Mouse (Mus musculus): Measurements from ENCODE around the gene Gm14151. TPM values are rescaled to one million over a fixed set of nuclear protein-coding genes. Genes with fewer than 3 reads are reported as not detected.

Gm14151 gene
- polyA plus RNA-seq, 1 experiment from 2014 or later = not detected

DNA sequence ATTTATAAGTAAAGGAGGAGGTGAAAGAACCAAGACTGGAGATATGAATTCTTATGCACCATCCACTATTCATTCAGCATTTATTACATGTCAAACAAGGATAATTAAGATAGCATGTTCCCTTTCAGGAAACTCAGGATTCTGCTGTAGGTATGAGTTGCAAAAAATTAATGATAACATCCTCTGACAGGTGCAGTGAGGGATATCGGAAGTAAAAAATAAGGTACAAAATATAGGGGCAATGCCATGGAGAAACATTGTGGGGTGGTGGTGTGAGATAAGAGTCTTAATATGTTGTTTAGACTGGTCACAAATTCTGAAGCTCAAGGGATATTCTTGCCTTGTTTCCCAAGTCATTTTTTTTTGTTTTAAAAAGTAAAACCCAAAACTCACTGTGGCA, 54.9 kb downstream of the Gm14151 start:
- H3K4me2 ChIP-seq (replicated peaks; ENCODE audit: low read depth, low read length) = 0 out of 2 replicates have a peak overlapping the region, but pooled peaks have one; percentile 64
- no peaks in the 10 kb centered on the region for H3K27me3 ChIP-seq (ENCODE audit: control insufficient read depth, insufficient read depth, low read length)
- H3K36me3 ChIP-seq (ENCODE audit: control insufficient read depth, insufficient read depth, low read length) = no peaks in the 10 kb centered on the region
- WGBS = 100% methylated on average over 1 of the region's 1 CpGs
- no peak overlapping the region for H3K4me3 ChIP-seq (ENCODE audit: low read depth, low read length)
- ATAC-seq (ENCODE audit: insufficient number of reproducible peaks, insufficient read depth, low FRiP score, low read depth) = no peak
- H3K9ac ChIP-seq (replicated peaks; ENCODE audit: low read depth, low read length) = no peak overlapping the region
- no peak overlapping the region for H3K27ac ChIP-seq (ENCODE audit: low read length)
- peaks cover 8% of the 10 kb centered on the region for H3K4me1 ChIP-seq (ENCODE audit: control insufficient read depth, insufficient read depth, low read length)
- no peaks in the 10 kb centered on the region for H3K9me3 ChIP-seq (ENCODE audit: control insufficient read depth, low read depth, low read length)

Other genes starting within 250 kb of the Gm14151 start
- 59.5 and 63.0 TPM in 2 replicates for gene Abhd12, start 187.6 kb downstream of the Gm14151 start, polyA plus RNA-seq (2014; fragmentation: Nextera tagmentation; extraction: Ambion mirVana)
- gene Gins1, start 186.9 kb downstream of the Gm14151 start, polyA plus RNA-seq (2014; fragmentation: Nextera tagmentation; extraction: Ambion mirVana) = 43.5 and 44.8 TPM in 2 replicates
- gene Ninl, start 53.0 kb downstream of the Gm14151 start, polyA plus RNA-seq (2014; fragmentation: Nextera tagmentation; extraction: Ambion mirVana) = 13.0 and 14.0 TPM in 2 replicates
- 48.7 and 61.3 TPM in 2 replicates for gene Nanp, start 53.0 kb downstream of the Gm14151 start, polyA plus RNA-seq (2014; fragmentation: Nextera tagmentation; extraction: Ambion mirVana)
- not detected in 2 replicates for gene Gm14147, start 5.9 kb upstream of the Gm14151 start, polyA plus RNA-seq (2014; fragmentation: Nextera tagmentation; extraction: Ambion mirVana)